Mouse (Mus musculus): ENCODE data around the gene Etfrf1.
A peak's percentile ranks its signal among the peaks of the same experiment; 100 is the strongest.

Gene Etfrf1

DNA sequence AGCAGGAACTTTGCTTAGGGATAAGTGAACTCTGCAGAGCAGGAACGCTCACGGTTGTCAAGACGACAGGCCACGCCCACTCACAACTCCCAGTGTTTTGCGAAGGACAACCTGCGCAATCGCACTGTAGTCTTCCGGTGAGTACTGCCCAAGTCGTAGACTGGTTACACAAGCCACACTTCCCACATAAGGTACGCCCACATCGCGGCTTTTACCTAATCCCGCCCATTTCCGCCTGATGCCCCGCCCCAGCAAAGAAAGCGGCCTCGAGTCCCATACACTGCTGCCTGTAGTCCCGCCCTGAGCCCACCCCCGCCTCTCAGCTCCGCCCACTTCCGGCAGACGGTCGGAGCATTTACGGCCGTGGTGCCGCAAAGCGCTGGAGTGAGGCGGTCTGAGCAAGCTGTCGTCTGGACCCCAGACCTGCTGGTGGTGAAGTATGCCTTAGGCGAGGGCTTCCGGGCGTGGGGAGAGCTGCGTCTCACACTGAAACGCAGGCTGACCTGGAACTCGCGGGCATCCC lies at the start of gene Etfrf1, which contains the start of gene Casc1:
Gene Etfrf1, plus strand, starts transcription at position 319 of the 523 bp plus-strand sequence.
Gene Casc1, minus strand, starts transcription at position 190 of the 523 bp plus-strand sequence.
- DNase-seq, result peak; percentile 100

DNA sequence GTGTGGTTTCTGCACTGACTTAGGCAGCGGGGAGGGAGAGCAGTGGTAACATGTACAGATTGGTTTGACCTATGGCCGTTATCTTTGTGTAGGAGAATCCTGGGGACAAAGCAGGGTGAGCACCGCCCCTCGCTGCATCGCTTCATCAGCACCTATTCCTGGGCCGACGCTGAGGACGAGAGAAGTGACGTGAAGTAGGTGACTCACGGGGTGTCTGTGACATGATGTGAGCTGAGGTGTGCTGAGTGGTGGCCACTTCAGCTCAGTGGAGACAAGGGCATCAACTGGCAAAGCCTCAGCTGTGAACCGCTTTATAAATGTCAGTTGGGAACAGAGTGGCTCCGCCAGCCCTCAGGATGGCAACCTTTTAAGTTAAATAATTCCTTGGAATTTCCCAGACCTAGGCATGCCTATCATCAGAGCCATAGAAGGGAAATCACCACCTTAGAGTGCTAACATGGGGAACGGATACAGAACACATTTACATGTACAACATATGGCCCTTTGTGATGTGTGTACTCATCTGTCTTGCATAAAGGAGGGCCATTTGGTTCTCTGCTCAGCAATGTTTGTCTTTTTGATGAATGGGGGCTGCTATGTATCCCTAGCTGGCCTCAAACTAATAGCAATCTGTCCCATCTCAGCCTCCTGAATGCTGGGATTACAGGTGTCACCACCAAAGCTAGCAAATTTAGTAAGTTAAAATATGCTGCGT lies 38.9 kb upstream of the Etfrf1 start:
- no peak for DNase-seq

DNA sequence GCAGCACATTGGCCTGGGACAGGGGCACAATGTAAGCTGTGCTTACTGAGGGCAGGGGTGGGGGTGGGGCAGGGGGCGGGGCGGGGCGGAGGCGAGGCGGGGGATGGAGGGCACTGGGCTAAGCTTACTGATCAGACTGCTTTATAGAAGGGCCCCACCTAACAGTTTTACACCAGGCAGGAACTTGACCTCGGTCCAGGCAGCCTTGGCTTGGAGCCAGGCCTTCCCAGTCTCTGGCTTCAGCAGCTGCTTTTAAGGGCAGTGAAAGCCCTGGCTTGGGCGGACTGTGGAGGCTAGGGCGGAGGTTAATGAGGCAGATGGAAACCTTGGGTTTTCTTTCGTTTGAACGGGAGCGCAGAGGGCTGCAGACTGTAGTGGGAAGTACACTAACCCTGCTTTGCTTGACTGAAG lies 37.1 kb upstream of the Etfrf1 start:
- peak; percentile 89 for DNase-seq

DNA sequence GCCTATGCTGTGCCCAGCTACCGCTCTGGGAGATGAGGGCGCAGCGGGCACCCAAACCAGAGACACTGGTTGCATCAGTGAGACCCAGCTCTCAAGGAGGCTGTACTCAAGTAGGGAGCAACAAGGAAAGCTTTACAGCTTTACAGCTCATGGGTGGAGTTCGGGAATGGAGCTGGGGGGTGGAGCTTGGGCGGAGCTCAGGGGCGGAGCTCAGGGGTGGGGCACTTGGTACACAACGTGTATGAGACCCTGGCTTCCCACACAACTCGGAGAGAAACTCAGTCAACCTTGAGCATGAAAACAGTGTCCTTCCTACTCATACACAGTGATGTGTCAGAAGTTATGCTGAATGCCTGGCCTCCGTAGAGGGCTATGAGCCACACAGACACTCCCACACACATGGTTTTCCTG lies 35.4 kb upstream of the Etfrf1 start:
- DNase-seq, result no peak

DNA sequence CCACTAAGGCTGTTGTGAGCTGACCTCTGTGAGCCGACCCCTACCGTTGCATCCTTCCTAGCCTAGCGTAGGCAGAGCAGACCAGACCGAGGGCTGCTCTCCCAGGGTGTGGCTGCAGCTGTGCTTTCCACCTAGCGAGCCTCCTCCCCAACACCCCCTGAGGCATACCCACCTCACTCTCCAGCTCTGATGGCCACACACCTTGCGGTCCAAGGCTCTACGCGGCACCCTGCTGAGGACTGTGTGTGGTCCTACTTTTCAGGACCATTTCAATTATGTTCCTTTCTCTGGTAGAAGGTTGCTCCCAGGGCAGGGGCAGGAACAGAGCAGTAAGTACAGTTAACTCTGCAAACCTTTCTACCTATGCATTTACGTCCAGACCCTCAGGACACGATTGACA lies 34.5 kb upstream of the Etfrf1 start:
- DNase-seq, result no peak

DNA sequence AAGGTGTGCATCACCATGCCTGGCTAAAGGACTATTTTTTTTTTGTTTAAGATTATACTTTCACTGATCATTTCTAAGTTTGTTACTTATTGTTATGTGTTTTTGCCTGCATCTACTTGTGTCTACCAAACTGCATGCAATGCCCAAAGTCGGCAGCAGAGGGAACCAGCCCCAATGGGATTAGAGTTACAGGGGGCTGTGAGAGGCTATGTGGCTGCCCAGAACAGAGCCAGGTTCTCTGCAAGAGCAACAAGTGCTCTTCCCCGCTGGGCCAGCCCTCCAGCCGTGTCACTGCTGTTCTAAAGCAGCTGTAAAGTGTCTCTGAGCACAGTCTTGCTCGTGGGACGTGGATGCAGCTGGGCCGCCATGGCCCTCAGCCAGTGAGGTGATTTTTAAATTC lies 31.3 kb upstream of the Etfrf1 start:
- DNase-seq, result peak; percentile 22

DNA sequence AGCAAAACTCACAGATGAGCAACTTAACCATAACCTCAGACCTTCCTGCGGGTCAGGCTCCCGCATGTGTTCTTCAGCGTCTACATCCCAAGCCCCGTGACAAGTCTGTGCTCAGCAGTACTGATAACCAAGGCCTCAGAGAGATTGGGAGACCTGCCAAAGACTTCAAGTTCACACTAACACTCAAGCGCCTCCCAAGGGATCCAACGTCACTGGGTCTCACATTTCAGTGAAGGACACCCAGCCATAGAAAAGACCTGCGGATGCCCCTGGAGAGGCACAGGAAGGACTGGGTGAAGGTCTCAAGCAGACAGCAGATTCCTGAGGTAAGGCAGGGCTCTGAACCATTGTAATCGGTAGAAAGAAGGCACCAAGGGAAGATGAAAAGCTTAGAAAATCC lies 28.9 kb upstream of the Etfrf1 start:
- no peak for DNase-seq

DNA sequence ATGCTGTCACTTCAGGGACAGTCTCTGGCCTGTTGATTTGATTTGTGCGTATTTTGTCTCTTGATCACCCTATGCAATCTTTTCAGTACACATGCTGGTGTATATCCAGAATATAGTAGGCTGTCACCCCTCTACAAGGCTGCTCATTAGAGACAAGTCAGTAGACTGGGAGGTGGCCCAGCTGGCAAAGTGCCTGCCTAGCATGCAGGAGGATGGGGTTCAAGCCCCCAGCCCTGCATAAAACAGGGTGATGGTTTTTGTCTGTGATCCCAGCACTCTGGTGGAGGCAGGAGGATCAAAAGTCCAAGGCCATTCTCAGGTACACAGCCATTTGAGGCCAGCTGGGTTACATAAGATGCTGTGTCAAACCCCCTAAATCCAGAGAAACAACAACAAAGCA lies 24.8 kb upstream of the Etfrf1 start:
- DNase-seq, result no peak

DNA sequence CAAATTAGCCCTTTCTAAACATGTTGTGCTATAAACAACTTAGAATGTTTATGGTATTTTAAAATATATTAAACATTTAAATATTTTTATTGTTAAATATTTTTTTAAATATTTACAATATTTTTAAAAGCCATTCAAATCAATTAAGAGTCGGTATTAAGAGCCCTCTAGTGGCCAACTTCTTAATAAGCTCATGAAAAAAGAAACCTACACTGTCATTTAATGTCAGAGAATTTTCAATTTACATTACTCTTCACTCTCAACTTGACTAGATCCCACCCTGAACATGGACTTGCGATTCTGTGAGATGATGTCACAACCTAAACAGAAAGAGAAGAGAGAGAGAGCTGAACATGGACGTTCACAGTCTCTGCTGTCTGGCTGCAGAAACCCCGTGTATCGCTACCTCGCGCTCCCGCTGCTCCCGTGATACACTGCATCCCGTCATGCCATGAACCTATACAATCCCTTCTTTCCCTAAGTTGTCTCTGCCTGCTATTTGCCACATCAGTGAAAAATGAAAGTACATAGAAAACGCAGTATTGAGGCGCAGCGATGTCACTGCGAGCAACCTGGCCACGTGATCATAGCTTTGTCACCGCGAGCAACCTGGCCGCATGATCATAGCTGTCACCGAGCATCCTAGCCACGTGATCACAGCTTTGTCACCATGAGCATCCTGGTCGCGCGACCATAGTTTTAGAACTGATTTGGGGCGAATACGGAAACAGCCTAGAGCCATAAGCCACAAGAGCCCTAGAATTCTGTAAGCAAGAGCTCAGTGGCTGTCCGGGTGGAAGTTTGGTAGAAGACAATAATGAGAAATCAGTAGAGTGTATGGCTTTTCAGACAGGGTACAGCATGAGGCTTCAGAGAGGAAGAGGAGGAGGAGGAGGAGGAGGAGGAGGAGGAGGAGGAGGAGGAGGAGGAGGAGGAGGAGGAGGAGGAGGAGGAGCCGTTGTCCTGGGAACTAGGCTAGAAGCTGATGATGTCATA lies 23.5 kb upstream of the Etfrf1 start:
- DNase-seq, result no peak

DNA sequence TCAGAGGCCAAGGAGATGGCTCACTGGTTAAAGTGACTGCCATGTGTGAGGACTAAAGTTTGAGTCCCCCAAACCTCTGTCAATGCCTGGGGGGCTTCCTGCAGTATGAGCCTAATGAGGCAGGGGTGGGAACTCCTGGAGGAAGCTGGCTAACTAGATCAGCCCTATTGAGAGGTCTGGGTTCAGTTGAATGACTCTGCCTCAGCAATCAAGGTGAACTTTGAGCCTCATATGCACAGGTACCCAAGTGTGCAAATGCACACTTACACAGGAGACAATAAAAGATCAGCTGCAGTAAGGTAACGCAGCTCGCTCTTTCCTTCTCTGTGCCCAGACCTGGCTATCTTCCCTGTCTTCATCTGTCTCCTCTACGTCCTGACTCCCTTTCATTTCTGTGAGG lies 17.9 kb upstream of the Etfrf1 start:
- DNase-seq, result no peak

DNA sequence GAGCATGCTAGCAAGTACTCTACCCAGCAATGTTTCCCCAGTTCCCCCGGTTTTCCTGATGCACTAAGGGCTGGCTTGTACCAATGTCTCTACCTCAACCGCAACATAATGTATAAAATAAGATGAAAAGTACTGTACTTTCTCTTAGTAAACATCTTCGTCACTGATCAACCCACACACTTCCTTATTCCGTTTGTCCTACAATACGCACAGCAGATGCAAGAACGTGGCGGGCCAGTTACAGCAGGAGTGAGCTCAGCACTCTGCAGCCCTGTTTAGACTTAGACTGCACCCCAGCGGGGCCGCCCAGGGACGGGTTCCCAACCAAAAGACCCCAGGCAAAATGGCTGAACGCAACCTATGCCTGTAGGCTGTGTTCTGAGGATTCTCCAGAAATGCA lies 17.5 kb upstream of the Etfrf1 start:
- no peak for DNase-seq

DNA sequence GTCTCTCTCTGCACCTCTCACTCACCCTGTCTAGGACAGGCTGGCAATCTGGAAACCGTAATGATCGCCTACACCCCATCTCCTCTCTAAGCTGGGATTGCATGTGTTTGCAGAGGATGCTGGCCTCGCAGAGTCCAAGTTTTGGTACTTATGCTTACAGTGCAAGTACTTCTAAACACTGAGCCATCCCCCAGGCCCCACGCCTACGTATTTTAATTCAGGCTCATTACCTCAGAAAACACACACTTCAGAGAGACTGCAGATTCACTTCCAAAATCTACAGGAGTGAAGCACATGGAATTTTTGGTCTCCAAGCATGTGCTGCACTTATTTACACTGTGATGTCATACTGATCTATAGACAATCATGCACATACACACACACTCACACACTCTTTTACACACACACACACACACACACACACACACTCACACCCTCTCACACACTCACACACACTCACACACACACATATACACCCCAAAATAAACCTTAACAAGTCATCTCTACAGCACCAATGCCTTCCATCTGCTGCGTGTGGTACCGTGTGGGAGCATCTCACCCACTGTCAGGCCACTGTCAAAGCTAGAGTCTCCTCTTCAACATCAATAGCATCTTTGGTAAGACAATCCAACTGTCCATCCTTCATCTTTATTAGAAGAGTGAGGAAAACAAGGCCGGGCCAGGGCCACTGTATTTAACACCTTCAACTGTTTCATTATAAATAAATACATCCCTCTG lies 12.8 kb upstream of the Etfrf1 start:
- DNase-seq, result no peak

DNA sequence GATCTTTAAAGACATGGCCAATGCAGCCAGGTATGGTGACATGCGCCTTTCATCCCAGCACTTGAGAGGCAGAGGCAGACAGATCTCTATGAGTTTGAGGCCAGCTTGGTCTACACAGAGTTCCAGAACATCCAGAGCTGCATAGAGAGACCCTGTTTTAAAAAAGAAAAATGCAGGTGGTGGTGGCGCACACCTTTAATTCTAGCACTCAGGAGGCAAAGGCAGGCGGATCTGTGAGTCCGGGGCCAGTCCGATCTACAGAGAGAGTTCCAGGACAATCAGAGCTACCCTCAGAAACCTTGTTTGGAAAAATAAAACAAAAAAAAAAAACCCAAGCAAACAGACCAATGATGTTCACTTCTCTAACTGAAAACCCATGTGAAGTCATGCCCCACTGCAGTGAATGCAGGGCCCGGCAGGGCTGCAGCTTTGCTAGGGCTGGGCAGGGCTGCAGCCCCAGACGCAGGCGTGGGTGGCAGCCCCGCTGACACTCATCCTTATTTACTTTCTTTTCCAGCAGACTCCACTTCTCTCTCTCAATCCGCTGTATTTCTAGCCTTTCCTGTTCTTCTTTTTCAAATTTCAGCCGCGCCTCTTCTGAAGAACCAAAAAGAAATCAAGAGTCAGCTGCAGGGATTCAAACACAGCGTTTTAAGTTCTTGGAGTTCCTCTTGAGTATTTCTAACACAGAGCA lies 8.4 kb upstream of the Etfrf1 start:
- no peak for DNase-seq

DNA sequence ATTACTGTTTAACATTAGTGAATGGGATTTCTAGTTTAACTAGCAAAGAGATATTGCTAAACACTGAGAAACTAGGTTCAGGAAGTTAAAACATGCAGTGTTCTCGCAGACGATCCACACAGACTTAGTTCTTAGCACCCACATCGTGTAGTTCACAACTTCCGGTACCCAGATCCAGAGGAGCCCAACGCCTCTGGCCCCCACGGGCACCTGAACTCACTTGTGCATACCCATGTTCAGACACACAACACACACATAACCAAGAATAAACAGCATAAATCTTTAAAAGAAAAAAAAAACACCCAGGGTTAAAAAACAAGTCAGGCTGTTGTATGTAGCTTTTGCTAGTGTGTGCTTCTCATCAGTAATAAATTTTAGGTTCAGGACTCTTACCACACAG lies 6.5 kb upstream of the Etfrf1 start:
- no peak for DNase-seq

DNA sequence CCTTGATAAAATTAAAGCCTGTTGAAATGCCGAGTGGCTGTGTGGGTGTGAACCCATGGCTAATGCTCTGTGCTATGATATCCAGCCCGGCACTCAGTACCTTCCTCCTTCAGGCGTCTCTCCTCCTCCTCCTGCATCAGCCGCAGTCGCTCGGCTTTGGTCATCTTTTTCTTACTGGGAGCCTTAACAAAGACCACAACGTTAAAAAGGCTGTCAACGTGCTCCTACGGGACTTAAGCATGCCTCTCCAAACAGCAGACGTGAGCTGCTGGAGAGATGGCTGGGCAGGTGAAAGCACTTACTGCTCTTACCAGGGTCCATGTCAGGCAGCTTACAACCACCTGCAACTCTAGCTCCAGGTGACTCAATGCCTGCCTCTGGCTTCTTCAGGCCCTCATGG lies 5.8 kb upstream of the Etfrf1 start:
- no peak for DNase-seq

DNA sequence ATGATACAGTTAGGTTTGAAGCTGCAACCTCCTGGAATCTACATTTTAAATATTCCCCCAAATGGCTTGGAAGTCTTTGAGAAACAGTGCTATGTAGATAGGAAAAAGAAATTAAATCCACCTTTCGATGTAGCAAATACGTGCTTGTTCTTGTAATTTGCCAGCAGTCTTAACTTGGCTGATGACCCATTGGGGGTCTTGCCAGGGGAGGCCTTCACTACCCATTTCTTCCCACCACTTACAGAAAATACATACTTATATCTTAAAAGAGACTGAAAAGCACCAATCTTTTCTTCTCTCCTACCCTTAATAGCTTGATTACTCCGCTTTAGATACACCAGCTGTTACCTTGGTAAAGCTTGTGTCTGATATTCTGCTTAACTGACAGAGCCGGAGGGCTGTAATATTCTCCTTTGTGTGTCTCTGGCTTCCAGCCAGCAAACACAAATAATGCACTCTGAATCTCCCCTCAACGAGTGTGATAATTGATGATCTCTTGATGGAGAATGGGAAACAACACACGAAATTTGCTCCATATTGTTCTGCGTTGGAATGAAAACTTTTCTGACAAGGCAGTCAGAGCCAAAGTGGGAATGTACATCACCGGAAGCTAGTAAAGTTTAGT lies 766 bp upstream of the Etfrf1 start:
- no peak for DNase-seq

DNA sequence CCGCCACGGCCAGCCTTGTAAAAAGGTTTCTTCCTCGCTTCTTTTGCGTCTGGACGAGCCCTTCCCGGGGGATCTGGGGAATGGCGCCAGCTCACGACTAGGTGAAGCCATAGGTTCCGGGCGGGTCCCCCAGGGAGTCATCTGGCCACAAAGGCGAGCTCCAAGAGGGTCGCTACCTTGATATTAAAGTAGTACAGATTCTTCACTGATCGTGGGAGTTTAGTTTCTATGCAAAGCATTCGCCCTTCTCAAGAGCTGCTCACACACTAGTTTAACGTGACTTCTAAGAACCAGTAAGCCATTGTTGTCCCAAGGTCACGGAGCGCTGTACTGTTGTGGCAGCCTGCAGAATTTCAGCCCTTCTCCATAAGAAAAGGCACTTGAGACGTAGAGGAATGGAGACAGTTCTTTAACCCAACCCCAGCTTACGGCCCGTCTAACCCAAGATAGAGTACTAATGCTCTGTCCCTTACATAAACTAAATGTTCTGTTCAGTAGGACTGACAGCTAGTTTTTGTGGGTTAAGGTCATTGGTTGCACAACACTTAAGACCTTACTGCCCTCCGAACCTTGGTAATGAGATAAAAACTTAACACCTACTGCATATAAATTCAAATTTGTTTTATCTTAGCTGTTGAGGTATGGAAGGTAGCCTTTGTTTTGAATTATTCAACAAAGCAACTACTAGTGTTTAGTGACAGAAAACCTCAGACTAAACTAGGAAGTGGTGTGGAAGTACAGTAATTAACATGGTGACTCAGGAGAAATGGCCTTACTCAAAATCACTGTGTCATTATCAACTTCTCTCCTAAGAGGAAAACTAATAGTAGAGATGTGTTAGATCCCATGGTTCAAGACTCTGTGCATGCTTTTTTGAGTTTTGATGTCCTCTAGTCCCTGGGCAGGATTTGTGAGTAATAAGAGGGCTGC lies 707 bp downstream of the Etfrf1 start:
- no peak for DNase-seq

DNA sequence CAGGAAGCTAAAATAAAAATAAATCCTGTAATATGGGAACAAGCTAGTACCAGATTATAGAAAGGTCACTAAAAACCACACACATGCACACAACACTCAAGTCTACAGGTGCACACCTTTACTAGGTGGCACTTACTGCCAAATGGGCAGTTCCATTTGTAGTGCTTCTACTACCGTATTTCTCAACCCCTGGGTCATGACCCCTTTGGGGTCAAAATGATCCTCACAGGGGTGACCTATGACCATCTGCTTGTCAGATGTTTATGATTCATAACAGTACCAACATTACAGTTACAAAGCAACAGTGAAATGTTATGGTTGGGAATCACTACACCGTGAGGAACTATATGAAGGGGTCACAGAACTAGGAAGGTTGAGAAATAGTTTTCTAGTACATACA lies 3.0 kb downstream of the Etfrf1 start:
- DNase-seq, result no peak

DNA sequence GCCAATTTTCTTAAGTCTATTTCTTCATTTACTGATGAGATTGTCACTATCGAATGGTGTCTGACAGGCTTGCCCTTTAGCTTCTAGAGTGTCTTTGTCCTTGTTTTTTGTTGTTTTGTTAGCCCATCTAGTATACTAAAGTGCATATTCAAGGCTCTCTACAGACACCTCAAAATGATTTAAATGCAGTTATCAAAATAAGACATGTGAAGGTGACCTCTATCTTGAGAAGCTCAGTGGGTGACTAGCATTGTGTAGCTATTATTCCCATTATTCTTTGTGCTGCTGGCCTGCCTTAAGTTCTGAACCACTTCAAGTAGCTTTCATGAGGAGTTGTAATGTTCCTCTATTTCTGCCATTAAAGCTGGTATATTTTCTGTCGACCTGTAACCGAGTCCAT lies 4.9 kb downstream of the Etfrf1 start:
- no peak for DNase-seq

DNA sequence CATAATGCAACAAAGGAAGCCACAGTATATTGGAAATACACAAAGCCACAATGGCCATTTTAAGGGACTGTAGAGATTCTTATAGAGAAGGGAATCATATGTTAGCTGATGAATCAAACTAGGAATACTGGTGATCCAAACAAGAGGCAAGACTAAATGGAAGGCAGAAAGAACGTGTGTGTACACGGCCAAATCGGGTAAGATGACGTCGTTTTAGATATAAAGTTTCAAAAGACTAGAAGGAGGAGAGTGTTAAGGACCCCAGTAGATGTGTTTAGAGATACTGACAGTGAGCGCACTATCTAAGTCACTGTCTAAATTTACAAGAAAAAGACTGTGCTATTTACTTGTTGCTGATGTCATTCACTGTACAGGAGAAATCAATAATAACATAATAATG lies 13.3 kb downstream of the Etfrf1 start:
- DNase-seq, result no peak

DNA sequence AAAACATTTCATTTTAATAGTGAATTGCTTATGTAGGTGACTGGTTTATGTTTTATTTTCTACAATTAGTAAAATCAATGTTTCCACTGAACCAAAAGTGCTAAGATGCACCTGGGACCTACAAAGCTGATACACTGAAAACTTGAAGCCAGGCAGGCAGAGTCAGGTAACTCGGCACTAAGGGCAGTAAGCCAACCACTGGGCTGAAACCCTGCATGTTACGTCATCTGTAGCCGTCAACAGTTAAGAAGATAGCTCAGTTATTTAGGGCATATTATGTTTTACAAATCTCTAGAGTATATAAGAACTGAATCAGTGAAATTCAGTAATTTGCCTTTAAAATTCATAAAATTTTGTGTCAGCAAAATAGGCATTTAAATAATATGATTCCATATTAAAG lies 15.4 kb downstream of the Etfrf1 start:
- DNase-seq, result no peak
